ENCODE assay signal across 15 mouse cellular contexts in genomic region chr2:22815674-22816073, GRCm38 (mm10).
"Had no signal": no experiment of that assay in that cellular context is flagged by ENCODE, and none has a peak within 500 bp of the region (broad histone marks: within the 10 kb centered on the region; RNA-seq: fewer than 3 reads in every experiment).

No protein-coding gene starts in this region.

- ATAC-seq: liver, postnatal 0 days; lung, postnatal 0 days; midbrain, embryonic 13.5 days; midbrain, embryonic 15.5 days had no signal

- H3K4me3 ChIP-seq: lung, embryonic 15.5 days; megakaryocyte, embryonic 14.5 days; midbrain, embryonic 13.5 days; midbrain, embryonic 15.5 days; neural tube, embryonic 12.5 days; stomach, embryonic 15.5 days had no signal

- H3K36me3 ChIP-seq: lung, embryonic 15.5 days; midbrain, embryonic 13.5 days; midbrain, embryonic 15.5 days; neural tube, embryonic 12.5 days; stomach, embryonic 15.5 days had no signal

- H3K4me1 ChIP-seq: lung, embryonic 15.5 days; midbrain, embryonic 13.5 days; midbrain, embryonic 15.5 days; neural tube, embryonic 12.5 days; stomach, embryonic 15.5 days had no signal

- H3K9me3 ChIP-seq: lung, embryonic 15.5 days; megakaryocyte, embryonic 14.5 days; midbrain, embryonic 13.5 days; midbrain, embryonic 15.5 days; neural tube, embryonic 12.5 days; stomach, embryonic 15.5 days had no signal

- H3K27me3 ChIP-seq: lung, embryonic 15.5 days; megakaryocyte, embryonic 14.5 days; midbrain, embryonic 13.5 days; midbrain, embryonic 15.5 days; neural tube, embryonic 12.5 days; stomach, embryonic 15.5 days had no signal

- DNase-seq: liver, postnatal 0 days; lung, adult 2 months; lung, postnatal 4 days; right cerebral cortex, postnatal 14 days; thymus, adult 2 months; thymus, postnatal 25 days; thymus, postnatal 4 days had no signal

- H3K27ac ChIP-seq: lung, embryonic 15.5 days; midbrain, embryonic 13.5 days; midbrain, embryonic 15.5 days; neural tube, embryonic 12.5 days; stomach, embryonic 15.5 days; stomach, postnatal 0 days had no signal
